Mouse (Mus musculus): ENCODE measurements around the gene Olfr1055. TPM values are rescaled to one million over a fixed set of nuclear protein-coding genes. Genes with fewer than 3 reads are reported as not detected.

The Olfr1055 gene
- total RNA-seq (2023): not detected

GRCm38 (mm10) chr2:86350184-86350583 lies at the start of gene Olfr1055:
Gene Olfr1055, minus strand, starts transcription at chr2:86350284.

GRCm38 (mm10) chr2:86388461-86388860 lies 38.4 kb upstream of the Olfr1055 start, which contains the start of gene Olfr1058:
Gene Olfr1058, minus strand, starts transcription at chr2:86388561.

GRCm38 (mm10) chr2:86378293-86378692 lies 28.2 kb upstream of the Olfr1055 start, which contains the start of gene Olfr1057:
Gene Olfr1057, minus strand, starts transcription at chr2:86378393.

DNA sequence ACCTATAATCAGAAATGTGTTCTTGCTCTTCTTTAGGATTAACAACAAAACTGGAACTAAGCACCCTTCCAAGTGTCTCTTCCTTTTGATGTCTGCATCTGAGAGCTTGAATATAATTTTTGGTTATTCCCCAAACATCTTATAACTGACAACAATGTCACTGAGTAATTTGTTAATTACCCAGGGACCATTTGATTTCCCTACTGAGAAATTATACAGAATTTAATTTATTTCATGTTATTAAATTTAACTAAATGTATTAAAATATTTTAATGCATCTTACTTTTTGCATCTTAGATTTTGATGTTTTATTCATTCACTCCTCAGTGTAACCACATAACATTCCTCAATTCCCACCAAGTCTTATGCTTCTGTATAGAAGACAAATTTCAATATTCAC lies 12.3 kb upstream of the Olfr1055 start, which contains the start of gene Olfr1056:
Gene Olfr1056, minus strand, starts transcription at position 101 of the 400 bp plus-strand sequence.

GRCm38 (mm10) chr2:86335333-86335732 lies 14.8 kb downstream of the Olfr1055 start, which contains the start of gene Olfr1054:
Gene Olfr1054, minus strand, starts transcription at chr2:86335433.

DNA sequence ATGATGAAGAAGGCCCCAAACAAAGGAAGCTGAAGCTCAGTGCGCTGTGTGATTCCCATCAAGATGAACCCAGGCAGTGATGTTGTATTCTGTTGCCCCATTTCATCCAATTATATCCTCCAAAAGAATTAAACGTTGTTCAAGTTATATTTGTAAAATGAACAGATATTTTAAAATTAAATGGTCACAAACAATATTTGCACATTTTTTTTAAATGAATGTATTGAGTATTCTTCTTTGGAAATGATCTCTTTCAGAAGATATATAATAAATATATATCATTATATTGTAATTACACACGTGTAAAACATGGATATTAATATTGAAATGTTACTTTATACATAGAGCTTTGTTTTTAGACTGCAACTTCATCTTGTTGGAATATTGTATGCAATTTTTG lies 34.9 kb downstream of the Olfr1055 start, which contains the start of gene Olfr1053:
Gene Olfr1053, minus strand, starts transcription at position 101 of the 400 bp plus-strand sequence.

Other genes starting within 250 kb of the Olfr1055 start
- not detected for gene Olfr1039, start 214.4 kb downstream of the Olfr1055 start, total RNA-seq (2023)
- gene Olfr1040, start 203.6 kb downstream of the Olfr1055 start, total RNA-seq (2023): not detected
- gene Olfr1042, start 188.4 kb downstream of the Olfr1055 start, total RNA-seq (2023): not detected
- not detected for gene Olfr1043, start 182.8 kb downstream of the Olfr1055 start, total RNA-seq (2023)
- not detected for gene Olfr1044, start 172.5 kb downstream of the Olfr1055 start, total RNA-seq (2023)
- gene Olfr52, start 164.6 kb downstream of the Olfr1055 start, total RNA-seq (2023): not detected
- gene Olfr1045, start 147.3 kb downstream of the Olfr1055 start, total RNA-seq (2023): not detected
- not detected for gene Olfr1046, start 131.0 kb downstream of the Olfr1055 start, total RNA-seq (2023)
- gene Olfr1047, start 118.9 kb downstream of the Olfr1055 start, total RNA-seq (2023): not detected
- not detected for gene Olfr1048, start 110.0 kb downstream of the Olfr1055 start, total RNA-seq (2023)
- not detected for gene Olfr1049, start 92.0 kb downstream of the Olfr1055 start, total RNA-seq (2023)
- gene Olfr1051, start 71.2 kb downstream of the Olfr1055 start, total RNA-seq (2023): not detected
- not detected for gene Olfr1052, start 57.8 kb downstream of the Olfr1055 start, total RNA-seq (2023)
- not detected for gene Olfr1053, start 35.0 kb downstream of the Olfr1055 start, total RNA-seq (2023)
- gene Olfr1054, start 14.9 kb downstream of the Olfr1055 start, total RNA-seq (2023): not detected
- gene Olfr1056, start 12.2 kb upstream of the Olfr1055 start, total RNA-seq (2023): not detected
- not detected for gene Olfr1057, start 28.1 kb upstream of the Olfr1055 start, total RNA-seq (2023)
- gene Olfr1058, start 38.3 kb upstream of the Olfr1055 start, total RNA-seq (2023): not detected
- gene Olfr1061, start 63.8 kb upstream of the Olfr1055 start, total RNA-seq (2023): not detected
- gene Olfr1062, start 76.5 kb upstream of the Olfr1055 start, total RNA-seq (2023): not detected
- not detected for gene Olfr1065, start 100.3 kb upstream of the Olfr1055 start, total RNA-seq (2023)
- gene Olfr1066, start 106.0 kb upstream of the Olfr1055 start, total RNA-seq (2023): not detected
- not detected for gene Olfr228, start 137.1 kb upstream of the Olfr1055 start, total RNA-seq (2023)
- gene Olfr1076, start 158.2 kb upstream of the Olfr1055 start, total RNA-seq (2023): not detected
- gene Olfr1079, start 192.2 kb upstream of the Olfr1055 start, total RNA-seq (2023): not detected
- not detected for gene Olfr1080, start 208.0 kb upstream of the Olfr1055 start, total RNA-seq (2023)
- not detected for gene Olfr1082, start 248.7 kb upstream of the Olfr1055 start, total RNA-seq (2023)

All from CD8-positive naive resting alpha-beta T cell, adult 57 days (primary cell).